Mouse (Mus musculus): Measurements from ENCODE around the gene Slc25a54.

Gene Slc25a54

GRCm38 (mm10) chr3:109080169-109080568, at the start of gene Slc25a54:
Gene Slc25a54, plus strand, starts transcription at chr3:109080469.
- no peak for DNase-seq (ENCODE audit: low spot score in 2 of 2)

- DNase-seq (ENCODE audit: low spot score in 2 of 2), result no peak
Observed at GRCm38 (mm10) chr3:109030817-109031216, 49.5 kb upstream of the Slc25a54 start.

- DNase-seq (ENCODE audit: low spot score in 2 of 2), result no peak
Observed at GRCm38 (mm10) chr3:109031626-109032025, 48.6 kb upstream of the Slc25a54 start.

DNA sequence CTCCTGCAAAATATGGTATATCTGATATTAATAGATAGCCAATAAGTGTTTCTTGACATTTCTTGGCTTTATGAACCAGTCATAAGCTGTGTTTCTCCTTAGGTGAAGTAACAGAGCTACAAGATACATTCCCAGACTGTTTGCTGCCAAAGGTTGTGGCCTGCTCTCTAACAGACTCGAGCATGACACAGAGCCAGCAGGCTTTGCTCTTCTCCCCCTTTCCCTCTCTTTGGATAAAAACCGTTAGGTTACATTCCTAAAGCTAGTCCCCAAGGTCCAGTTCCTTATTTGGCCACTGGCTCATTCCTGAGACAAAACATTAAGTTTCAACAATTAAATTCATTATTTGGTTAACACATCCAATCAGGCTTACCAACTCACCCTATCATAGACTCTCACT, 48.0 kb upstream of the Slc25a54 start:
- DNase-seq (ENCODE audit: low spot score in 2 of 2), result no peak

DNA sequence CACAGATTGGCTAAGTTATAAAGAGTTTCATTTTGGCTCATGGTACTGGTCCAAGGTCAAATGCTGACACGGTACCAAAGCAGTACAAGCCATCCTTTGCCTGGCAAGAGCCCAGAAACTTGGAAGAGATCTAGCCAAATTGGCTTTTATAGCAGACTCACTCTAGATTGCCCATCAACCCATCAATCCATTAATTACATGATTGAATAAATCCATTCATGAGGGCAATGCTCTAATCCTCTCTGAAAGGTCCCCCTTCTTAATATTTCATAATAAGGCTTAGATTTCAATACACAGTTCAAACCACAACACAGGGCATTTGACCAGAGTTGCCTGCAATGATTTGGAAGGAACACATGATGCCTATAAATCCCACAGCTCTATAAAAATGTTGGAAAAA, 45.9 kb upstream of the Slc25a54 start:
- DNase-seq (ENCODE audit: low spot score in 2 of 2), result no peak

DNA sequence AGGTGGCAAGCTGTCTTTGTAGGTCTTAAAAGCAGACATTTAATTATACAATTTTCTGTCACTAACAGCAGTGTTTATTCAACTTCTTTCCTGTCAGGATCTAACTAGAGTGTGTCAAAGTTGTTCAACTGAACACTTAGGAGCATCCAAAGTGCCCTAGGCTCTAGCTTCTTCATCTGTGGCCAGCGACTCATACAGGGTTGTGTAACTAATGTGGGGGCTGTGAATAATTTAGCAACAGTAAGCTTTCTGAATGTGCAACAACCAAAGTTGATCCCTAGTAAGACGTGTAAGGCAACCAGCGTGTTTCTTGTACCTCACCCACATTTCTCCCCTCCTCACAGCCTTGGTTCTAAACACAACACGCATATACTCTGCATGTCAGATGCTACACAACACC, 39.4 kb upstream of the Slc25a54 start:
- no peak for DNase-seq (ENCODE audit: low spot score in 2 of 2)

DNA sequence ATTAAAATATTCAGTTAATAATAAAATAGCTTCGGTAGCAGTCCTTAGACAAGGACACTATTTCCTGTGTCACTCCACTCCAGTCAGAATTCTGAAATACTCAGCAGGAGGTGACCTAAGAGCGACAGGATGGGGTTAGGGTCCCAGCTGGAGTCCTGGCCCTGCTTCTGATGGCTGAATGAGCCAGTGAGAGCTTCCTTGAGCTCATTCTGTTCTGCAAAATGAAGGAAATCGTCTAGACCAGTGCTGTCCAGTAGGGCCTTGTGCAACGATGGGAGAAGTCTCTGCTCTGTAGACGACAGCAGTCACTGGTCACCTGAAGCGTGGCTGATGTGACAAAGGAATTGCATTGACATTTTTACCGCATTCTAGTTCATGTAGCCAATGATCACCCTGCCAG, 36.9 kb upstream of the Slc25a54 start:
- no peak for DNase-seq (ENCODE audit: low spot score in 2 of 2)

- no peak for DNase-seq (ENCODE audit: low spot score in 2 of 2)
Observed at GRCm38 (mm10) chr3:109046428-109046827, 33.8 kb upstream of the Slc25a54 start.

GRCm38 (mm10) chr3:109047707-109048283, 32.5 kb upstream of the Slc25a54 start:
- DNase-seq (ENCODE audit: low spot score in 2 of 2), result no peak

GRCm38 (mm10) chr3:109051056-109051945, 29.0 kb upstream of the Slc25a54 start:
- no peak for DNase-seq (ENCODE audit: low spot score in 2 of 2)

- no peak for DNase-seq (ENCODE audit: low spot score in 2 of 2)
Observed at GRCm38 (mm10) chr3:109051946-109052331, 28.3 kb upstream of the Slc25a54 start.

- DNase-seq (ENCODE audit: low spot score in 2 of 2), result no peak
Observed at GRCm38 (mm10) chr3:109059903-109060302, 20.4 kb upstream of the Slc25a54 start.

- no peak for DNase-seq (ENCODE audit: low spot score in 2 of 2)
Observed at GRCm38 (mm10) chr3:109062391-109062790, 17.9 kb upstream of the Slc25a54 start.

DNA sequence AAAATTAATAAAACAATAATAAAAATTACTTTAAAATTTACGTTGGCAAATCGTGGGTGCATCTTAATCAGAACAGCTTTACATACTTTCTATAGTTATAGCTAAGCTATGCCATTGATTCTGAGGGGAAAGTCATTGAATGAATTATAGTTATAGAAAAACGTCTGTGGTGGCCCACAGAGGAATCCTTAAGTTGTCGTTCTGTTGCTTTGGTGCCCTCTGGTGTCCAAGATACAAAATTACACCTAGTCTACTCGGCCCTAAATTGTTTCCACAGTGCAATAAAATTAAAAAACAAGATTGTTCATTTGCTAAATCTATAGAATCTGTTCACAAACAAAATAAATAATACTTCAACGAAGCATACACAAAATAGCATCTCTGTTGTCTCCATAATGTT, 17.3 kb upstream of the Slc25a54 start:
- DNase-seq (ENCODE audit: low spot score in 2 of 2), result no peak

DNA sequence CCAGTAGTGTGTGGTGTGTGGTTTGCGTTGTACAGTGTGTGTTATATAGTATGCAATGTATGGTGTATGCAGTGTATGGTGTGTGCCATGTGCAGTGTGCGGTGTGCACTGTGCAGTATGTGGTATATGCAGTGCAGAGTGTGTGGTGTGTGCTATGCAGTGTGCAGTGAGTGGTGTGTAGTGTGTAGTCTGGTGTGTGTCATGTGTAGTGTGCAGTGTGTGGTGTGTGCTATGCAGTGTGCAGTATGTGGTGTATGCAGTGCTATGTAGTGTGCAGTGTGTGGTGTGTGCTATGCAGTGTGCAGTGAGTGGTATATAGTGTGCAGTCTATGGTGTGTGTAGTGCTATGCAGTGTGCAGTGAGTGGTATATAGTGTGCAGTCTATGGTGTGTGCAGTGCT, 4.1 kb downstream of the Slc25a54 start:
- no peak for DNase-seq (ENCODE audit: low spot score in 2 of 2)

- no peak for DNase-seq (ENCODE audit: low spot score in 2 of 2)
Observed at GRCm38 (mm10) chr3:109088460-109088859, 8.2 kb downstream of the Slc25a54 start.

DNA sequence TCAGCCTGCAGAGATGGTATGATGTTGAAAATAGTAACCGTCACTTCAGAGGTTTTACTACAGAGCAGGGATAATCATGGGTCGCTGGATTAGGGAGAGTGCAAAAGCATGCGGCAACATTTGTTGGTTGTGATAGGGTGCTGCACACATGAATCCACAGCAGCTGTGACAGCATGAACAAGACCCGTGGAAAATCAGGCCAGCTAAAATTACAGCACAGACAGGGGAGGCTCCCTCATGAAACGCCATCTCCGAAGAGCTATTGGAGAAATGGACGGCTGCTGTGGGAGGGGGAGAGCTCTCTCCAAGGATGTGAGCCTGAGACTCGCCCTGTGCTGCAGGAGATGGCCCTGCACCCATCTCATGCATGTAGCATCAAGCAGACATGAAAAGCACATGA, 24.4 kb downstream of the Slc25a54 start:
- no peak for DNase-seq (ENCODE audit: low spot score in 2 of 2)

GRCm38 (mm10) chr3:109117136-109117535, 36.9 kb downstream of the Slc25a54 start:
- DNase-seq (ENCODE audit: low spot score in 2 of 2), result no peak

- no peak for DNase-seq (ENCODE audit: low spot score in 2 of 2)
Observed at GRCm38 (mm10) chr3:109119562-109119961, 39.3 kb downstream of the Slc25a54 start.

DNA sequence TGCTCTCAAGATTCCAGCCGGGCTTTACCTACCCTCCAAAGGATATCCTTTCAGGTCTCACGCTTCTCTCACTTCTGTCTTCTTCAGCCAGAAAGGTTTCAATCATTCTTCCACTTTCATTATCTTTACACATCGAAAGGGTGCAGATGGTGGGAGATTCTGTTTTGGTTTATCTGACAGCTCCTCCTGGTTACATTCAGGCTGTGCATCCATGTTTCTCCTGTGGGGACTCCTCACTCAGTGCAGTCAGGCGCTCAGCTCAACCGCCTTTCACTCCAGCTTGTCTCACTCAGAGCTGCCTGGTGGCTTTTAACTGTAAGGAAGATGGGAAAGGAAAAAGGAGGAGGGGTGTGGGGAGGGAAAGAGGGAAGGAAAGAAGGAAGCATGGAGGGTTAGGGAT, 39.7 kb downstream of the Slc25a54 start:
- no peak for DNase-seq (ENCODE audit: low spot score in 2 of 2)

DNA sequence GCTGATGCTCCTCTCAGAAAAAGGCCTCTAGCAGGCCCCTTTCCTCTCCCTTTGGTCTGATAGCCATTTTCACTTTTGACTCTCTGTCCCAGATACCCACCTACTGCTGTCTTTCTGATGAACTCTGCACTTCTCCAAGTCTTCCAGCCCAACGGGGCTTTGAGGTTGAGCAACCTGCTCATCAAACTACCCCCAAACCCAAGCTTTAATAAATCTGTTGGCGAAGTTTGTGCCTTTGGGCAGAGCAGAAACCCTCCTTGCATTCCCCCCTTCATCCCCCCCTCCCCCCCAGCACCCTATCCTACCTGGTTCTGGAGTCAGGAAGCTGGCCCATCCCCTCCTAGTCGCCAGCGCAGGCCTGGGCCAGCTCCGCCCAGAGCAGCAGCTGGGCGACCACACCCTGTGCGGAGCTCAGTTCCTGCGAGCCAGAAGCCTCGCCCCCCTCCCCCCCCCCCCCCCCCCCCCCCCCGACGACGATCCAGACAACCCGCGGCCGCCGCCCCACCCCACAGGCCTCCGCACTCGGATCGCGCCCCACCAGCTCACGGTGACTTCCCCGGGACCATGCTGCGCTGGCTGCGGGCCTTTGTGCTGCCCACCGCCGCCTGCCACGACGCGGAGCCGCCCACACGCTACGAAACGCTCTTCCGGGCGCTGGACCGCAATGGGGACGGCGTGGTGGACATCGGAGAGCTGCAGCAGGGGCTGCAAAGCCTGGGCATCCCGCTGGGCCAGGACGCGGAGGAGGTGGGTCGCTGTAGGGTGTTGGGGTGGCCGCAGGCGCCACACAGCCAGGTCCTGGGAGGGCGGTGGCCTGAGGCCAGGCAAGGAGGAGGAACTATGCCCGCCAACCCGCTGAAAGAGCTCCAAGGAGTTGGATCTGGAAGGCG, 42.6 kb downstream of the Slc25a54 start, which contains the start of gene Slc25a24:
Gene Slc25a24, plus strand, starts transcription at position 509 of the 890 bp plus-strand sequence.
- peak; percentile 41 to 69 for DNase-seq (ENCODE audit: low spot score in 2 of 2)

DNA sequence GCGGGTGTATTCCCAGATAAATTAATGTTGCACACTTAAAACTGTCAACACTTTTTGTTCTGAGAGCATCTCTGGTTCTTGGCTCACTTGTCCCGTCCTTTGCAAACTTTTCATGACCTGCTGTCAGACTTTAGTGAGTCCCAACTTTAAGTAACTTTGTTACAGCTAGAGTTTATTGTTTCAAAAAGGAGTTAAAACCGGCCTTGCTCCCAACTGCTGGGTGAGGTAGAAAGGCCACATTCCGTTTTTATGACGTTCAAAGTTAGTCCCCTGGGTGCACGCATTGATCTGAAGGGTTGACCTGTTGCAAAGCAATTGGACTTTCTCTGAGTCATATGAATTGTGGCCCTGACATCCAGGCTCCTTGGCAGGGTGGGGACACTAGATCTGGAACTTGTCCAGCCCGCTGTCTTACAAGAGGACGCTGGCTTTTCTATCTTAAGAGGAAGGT, 43.3 kb downstream of the Slc25a54 start:
- DNase-seq (ENCODE audit: low spot score in 2 of 2), result peak; percentile 39 to 70
